Mouse (Mus musculus) CH12.LX (cell line): ENCODE data around the gene Ccdc81. TPM values are rescaled to one million over a fixed set of nuclear protein-coding genes. Genes with fewer than 3 reads are reported as not detected.

Experiments used
- DNase-seq: peaks from one replicate; pipeline ENCODE4 v3.0.0-alpha.2; 2013; ENCODE audit errors: extremely low read depth
- H3K27ac ChIP-seq: 2 replicates; pipeline ENCODE4 v1.5.1; 2012; ENCODE audit warnings: low read depth, mild to moderate bottlenecking, control low read depth, moderate library complexity; ENCODE audit not compliant: insufficient read depth
- H3K27me3 ChIP-seq: replicated peaks from 2 replicates; pipeline ENCODE3; 2012; ENCODE audit warnings: inconsistent platforms
- H3K36me3 ChIP-seq, 2 experiments: replicated peaks in 1 of 2; 2 replicates each; pipeline versions ENCODE3 to v1.6.1; 2012; ENCODE audit warnings: inconsistent platforms in 1 of 2, low read length in 1 of 2, mild to moderate bottlenecking in 1 of 2, mixed read lengths in 1 of 2, moderate library complexity in 1 of 2; ENCODE audit not compliant: control insufficient read depth in 1 of 2, insufficient read depth in 1 of 2
- H3K4me1 ChIP-seq, 2 experiments: 2 replicates each; pipeline ENCODE4 v1.6.1; 2012; ENCODE audit warnings: inconsistent platforms in 1 of 2, moderate library complexity in 1 of 2; ENCODE audit not compliant: insufficient read depth in 2 of 2, control insufficient read depth in 1 of 2
- H3K4me2 ChIP-seq: 2 replicates; pipeline ENCODE4 v1.6.1; 2012; ENCODE audit warnings: low read depth, mild to moderate bottlenecking, control low read depth; ENCODE audit not compliant: poor library complexity, insufficient read depth, severe bottlenecking
- H3K4me3 ChIP-seq, 3 experiments: fragments of 150-350 bp in 1 of 3; sonication (generic) in 1 of 3; replicated peaks in 1 of 3; 2 replicates each; pipeline versions ENCODE3 to v1.5.1; 2011 to 2012; ENCODE audit warnings: low read depth in 2 of 3, low read length in 2 of 3, mild to moderate bottlenecking in 2 of 3, moderate library complexity in 2 of 3, control low read depth in 1 of 3, improper control_type of control experiment in 1 of 3, inconsistent platforms in 1 of 3, mixed read lengths in 1 of 3; ENCODE audit not compliant: poor library complexity in 1 of 3
- H3K79me2 ChIP-seq: replicated peaks from 2 replicates; pipeline ENCODE4 v1.6.1; 2012; ENCODE audit warnings: mild to moderate bottlenecking, moderate library complexity; ENCODE audit not compliant: control insufficient read depth, poor library complexity, insufficient read depth, severe bottlenecking; ENCODE audit errors: extremely low read depth
- H3K9ac ChIP-seq: 2 replicates; pipeline ENCODE4 v1.6.1; 2012; ENCODE audit warnings: low read depth, mild to moderate bottlenecking, control low read depth, moderate library complexity; ENCODE audit not compliant: insufficient read depth
- H3K9me3 ChIP-seq: replicated peaks from 2 replicates; pipeline ENCODE3; 2012; ENCODE audit warnings: low read length, inconsistent platforms, mixed read lengths
- BHLHE40 ChIP-seq: IDR thresholded peaks from 2 replicates; pipeline ENCODE4 v1.6.1; 2011; ENCODE audit warnings: mild to moderate bottlenecking, low read depth, low read length, improper control_type of control experiment
- CTCF ChIP-seq, 2 experiments: IDR thresholded peaks in 1 of 2; conservative IDR thresholded peaks in 1 of 2; 2 replicates each; pipeline ENCODE4 v1.5.1; 2011 to 2012; ENCODE audit warnings: low read depth in 2 of 2, low read length in 2 of 2, improper control_type of control experiment in 1 of 2, inconsistent platforms in 1 of 2, mild to moderate bottlenecking in 1 of 2, moderate library complexity in 1 of 2
- GABPA ChIP-seq: IDR thresholded peaks from 2 replicates; pipeline ENCODE4 v1.6.1; 2012; ENCODE audit warnings: low read depth, low read length, improper control_type of control experiment, inconsistent platforms; ENCODE audit not compliant: insufficient replicate concordance
- HCFC1 ChIP-seq: IDR thresholded peaks from 2 replicates; pipeline ENCODE4 v1.6.1; 2012; ENCODE audit warnings: low read depth, mild to moderate bottlenecking, inconsistent platforms, low read length, improper control_type of control experiment
- IRF4 ChIP-seq: IDR thresholded peaks from 2 replicates; pipeline ENCODE4 v1.6.1; 2014; ENCODE audit warnings: low read depth, mild to moderate bottlenecking, inconsistent platforms, low read length, improper control_type of control experiment
- KAT2A ChIP-seq: IDR thresholded peaks from 2 replicates; pipeline ENCODE4 v1.6.1; 2012; ENCODE audit warnings: low read length, improper control_type of control experiment, inconsistent platforms; ENCODE audit not compliant: insufficient replicate concordance
- MAFK ChIP-seq: IDR thresholded peaks from 2 replicates; pipeline ENCODE4 v1.6.1; 2011; ENCODE audit warnings: low read length, improper control_type of control experiment; ENCODE audit not compliant: insufficient replicate concordance
- MAX ChIP-seq: IDR thresholded peaks from 2 replicates; pipeline ENCODE4 v1.6.1; 2011; ENCODE audit warnings: low read length, improper control_type of control experiment
- MYC ChIP-seq: IDR thresholded peaks from 2 replicates; pipeline ENCODE4 v1.6.1; 2011; ENCODE audit warnings: low read depth, mild to moderate bottlenecking, improper control_type of control experiment, low read length
- PAX5 ChIP-seq: IDR thresholded peaks from 2 replicates; pipeline ENCODE4 v1.6.1; 2012; ENCODE audit warnings: low read length, inconsistent platforms, mixed read lengths
- POLR2A ChIP-seq: IDR thresholded peaks from 2 replicates; pipeline ENCODE4 v1.6.1; 2011; ENCODE audit warnings: low read depth, mild to moderate bottlenecking, improper control_type of control experiment, low read length
- RAD21 ChIP-seq: IDR thresholded peaks from 2 replicates; pipeline ENCODE4 v1.6.1; 2011; ENCODE audit warnings: low read depth, mild to moderate bottlenecking, low read length, improper control_type of control experiment, moderate library complexity
- RCOR1 ChIP-seq: conservative IDR thresholded peaks from 2 replicates; pipeline ENCODE4 v1.6.1; 2012; ENCODE audit warnings: low read depth, mild to moderate bottlenecking, inconsistent platforms, low read length, improper control_type of control experiment
- SIN3A ChIP-seq: IDR thresholded peaks from 2 replicates; pipeline ENCODE4 v1.6.1; 2012; ENCODE audit warnings: low read length, improper control_type of control experiment, inconsistent platforms
- TBP ChIP-seq: conservative IDR thresholded peaks from 2 replicates; pipeline ENCODE4 v1.6.1; 2011; ENCODE audit warnings: low read depth, low read length, improper control_type of control experiment
- USF1 ChIP-seq: IDR thresholded peaks from 2 replicates; pipeline ENCODE4 v1.6.1; 2014; ENCODE audit warnings: low read depth, mild to moderate bottlenecking, inconsistent platforms, low read length, improper control_type of control experiment
- ZKSCAN1 ChIP-seq: IDR thresholded peaks from 2 replicates; pipeline ENCODE4 v1.6.1; 2012; ENCODE audit warnings: low read depth, inconsistent platforms, low read length, improper control_type of control experiment, borderline replicate concordance
- dilution Hi-C: fragments of 300-500 bp; cut with MboI; formaldehyde crosslinking; loops from 2 replicates; pipeline ENCODE4 v1.14.3; 2020; ENCODE audit warnings: low sequenced_read_pairs; ENCODE audit not compliant: extremely low pct_unique_long_range_greater_than_20kb, extremely low pct_ligation_motif_present
- in situ Hi-C: fragments of 300-500 bp; cut with MboI; formaldehyde crosslinking; loops from 3 replicates; pipeline ENCODE4 v1.14.3; 2019; ENCODE audit warnings: low sequenced_read_pairs, low pct_ligation_motif_present, low pct_unique_long_range_greater_than_20kb, mixed read lengths
- polyA plus RNA-seq: library from polyadenylated mRNA; unstranded; fragments of >175 nt; gene quantifications from 2 replicates; pipeline ENCODE4 v1.2.1, GENCODE M21; 2012; ENCODE audit warnings: low read depth; ENCODE audit not compliant: insufficient read length
- total RNA-seq, 2 experiments: library from RNA; depleted of rRNA; stranded (reverse); fragments of 300-350 nt in 1 of 2; fragments of >200 nt in 1 of 2; gene quantifications; 2 replicates each; pipeline ENCODE4 v1.2.3; 2012 to 2014

Ccdc81 gene
- total and polyA plus RNA-seq, 3 experiments, result not detected

DNA sequence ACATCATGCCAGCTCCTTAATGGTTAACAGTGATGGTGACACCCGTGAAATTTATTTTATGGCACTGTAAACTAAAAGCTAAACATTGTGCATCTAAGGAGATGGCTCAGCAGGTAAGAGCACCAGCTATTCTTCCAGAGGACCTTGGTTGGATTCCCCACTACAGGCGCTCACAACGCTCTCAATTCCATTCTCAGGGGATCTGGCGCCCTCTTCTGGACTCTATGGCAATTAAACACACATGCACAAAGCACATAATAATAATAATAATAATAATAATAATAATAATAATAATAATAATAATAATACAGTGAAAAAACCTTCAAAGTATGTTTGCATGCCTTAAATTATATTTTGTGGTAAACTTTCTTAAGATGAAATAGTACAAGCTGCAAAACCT, 11.6 kb downstream of the Ccdc81 start:
- Histone ChIP-seq H3K27me3 (no peaks in the 10 kb centered on the region), H3K9me3 (no peaks in the 10 kb centered on the region), H3K4me1 (peaks cover 0 to 2% of the 10 kb centered on the region in 2 experiments; a peak in 1 of 4 replicates), H3K79me2 (no peaks in the 10 kb centered on the region), H3K36me3 (no peaks in the 10 kb centered on the region), H3K9ac (no peak overlapping the region), H3K4me3 (no peak overlapping the region), H3K4me2 (no peak overlapping the region), H3K27ac (no peak overlapping the region)
- dilution Hi-C loops (no loop called here), in situ Hi-C loops (no loop called here)
- peak; percentile 32 for DNase-seq
- TF ChIP-seq CTCF (conservative IDR thresholded peaks at IDR 0.05 in 1 of 2, IDR thresholded peaks at IDR 0.05 in 1 of 2; ENCODE audit: low read depth in 2 of 2, low read length in 2 of 2) (peak; percentile 26 to 43; a peak in 3 of 4 replicates), RAD21 (peak; percentile 27), GABPA (no peak)

DNA sequence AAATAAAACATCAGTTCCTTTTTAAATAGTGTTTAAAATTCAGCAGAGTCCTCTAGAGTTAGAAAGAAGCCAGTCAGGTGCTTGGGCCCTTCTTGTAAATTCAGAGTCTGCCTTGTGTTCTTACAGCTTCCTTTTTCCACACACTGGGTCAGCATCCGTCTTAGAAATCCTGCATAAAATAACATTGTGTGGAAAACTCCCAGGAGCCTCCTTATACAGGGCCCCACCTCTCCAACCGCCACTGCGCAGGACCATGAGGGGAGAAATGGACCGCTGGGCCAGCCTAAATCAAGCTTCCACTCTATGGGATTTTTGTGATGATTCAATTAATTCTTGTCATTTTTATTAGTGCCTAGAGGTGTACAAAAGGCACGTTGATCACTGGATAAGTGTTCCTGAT, 12.0 kb downstream of the Ccdc81 start:
- TF ChIP-seq GABPA (no peak), CTCF (conservative IDR thresholded peaks at IDR 0.05 in 1 of 2, IDR thresholded peaks at IDR 0.05 in 1 of 2; ENCODE audit: low read depth in 2 of 2, low read length in 2 of 2) (no peak), USF1 (no peak), ZKSCAN1 (no peak), BHLHE40 (no peak), SIN3A (no peak), IRF4 (no peak), PAX5 (no peak), MAX (no peak), MAFK (no peak), KAT2A (no peak), HCFC1 (no peak), RCOR1 (no peak), MYC (no peak), TBP (no peak), POLR2A (no peak)
- DNase-seq, result no peak
- Histone ChIP-seq H3K27me3 (no peaks in the 10 kb centered on the region), H3K4me3 (no peak overlapping the region), H3K4me1 (peaks cover 0 to 2% of the 10 kb centered on the region in 2 experiments; a peak in 1 of 4 replicates), H3K4me2 (no peak overlapping the region), H3K9me3 (no peaks in the 10 kb centered on the region), H3K9ac (no peak overlapping the region), H3K27ac (no peak overlapping the region), H3K36me3 (no peaks in the 10 kb centered on the region), H3K79me2 (no peaks in the 10 kb centered on the region)
- dilution Hi-C loops (no loop called here), in situ Hi-C loops (no loop called here)
